Mouse (Mus musculus) ES-Bruce4 (cell line): ENCODE data around the gene Rhot2.

Source experiments
- CTCF ChIP-seq: IDR thresholded peaks from one replicate; pipeline ENCODE4 v1.8.1; 2011; ENCODE audit warnings: low read depth, low read length
- EP300 ChIP-seq: IDR thresholded peaks from 2 replicates; pipeline ENCODE4 v1.6.1; 2011; ENCODE audit warnings: low read depth, low read length; ENCODE audit not compliant: insufficient read depth
- POLR2A ChIP-seq: IDR thresholded peaks from one replicate; pipeline ENCODE4 v1.8.1; 2011; ENCODE audit warnings: low read length; ENCODE audit not compliant: insufficient read depth

- no peak for TF ChIP-seq CTCF
- TF ChIP-seq EP300 = no peak
- TF ChIP-seq POLR2A = peak; percentile 90
Observed at GRCm38 (mm10) chr17:25875171-25876136, 30.8 kb upstream of the Rhot2 start.
